Mouse (Mus musculus) inflammation-experienced regulatory T-cells, adult 6 months (primary cell): ENCODE measurements around the gene Rad1. TPM values are rescaled to one million over a fixed set of nuclear protein-coding genes. Genes with fewer than 3 reads are reported as not detected.
"Not testable (repeated sequence)": the region's sequence is repeated elsewhere in the genome, so short reads cannot be mapped to it uniquely, and the experiment has no call there.

Experiments
- ATAC-seq: one replicate; pipeline ENCODE4 v1.8.0; 2017
- polyA plus RNA-seq, 3 experiments: library from polyadenylated mRNA; unstranded; fragments of 100-300 nt; shearing (Covaris generic); gene quantifications; one replicate each; pipeline ENCODE4 v1.2.1; 2017

Rad1 gene
- polyA plus RNA-seq, 3 experiments from 2014 or later: 26.5 to 33.0 (median 26.6) TPM

- no peak for ATAC-seq
These were observed 29.3 kb downstream of the Rad1 start for GRCm38 (mm10) chr15:10515166-10515565.

DNA sequence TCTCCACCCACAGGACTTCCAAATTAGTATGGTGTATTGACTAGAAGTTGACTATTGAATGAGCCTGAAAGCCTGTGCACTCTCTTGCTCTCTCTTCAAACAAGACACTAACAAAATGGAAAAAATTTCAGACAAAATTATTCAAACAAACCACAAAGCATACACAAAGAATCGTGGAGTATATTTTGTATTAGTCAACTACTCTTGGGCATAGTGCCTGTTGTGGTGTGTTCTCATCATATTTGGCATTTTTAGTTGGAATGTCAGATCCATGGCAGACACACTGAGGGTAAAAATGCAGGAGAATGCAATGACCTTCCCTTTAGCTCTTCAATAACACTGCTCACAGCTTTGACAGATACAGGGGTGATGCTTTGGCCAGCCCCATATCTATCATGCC lies 40.1 kb downstream of the Rad1 start:
- no peak for ATAC-seq

GRCm38 (mm10) chr15:10531352-10531751 lies 45.5 kb downstream of the Rad1 start:
- no peak for ATAC-seq

DNA sequence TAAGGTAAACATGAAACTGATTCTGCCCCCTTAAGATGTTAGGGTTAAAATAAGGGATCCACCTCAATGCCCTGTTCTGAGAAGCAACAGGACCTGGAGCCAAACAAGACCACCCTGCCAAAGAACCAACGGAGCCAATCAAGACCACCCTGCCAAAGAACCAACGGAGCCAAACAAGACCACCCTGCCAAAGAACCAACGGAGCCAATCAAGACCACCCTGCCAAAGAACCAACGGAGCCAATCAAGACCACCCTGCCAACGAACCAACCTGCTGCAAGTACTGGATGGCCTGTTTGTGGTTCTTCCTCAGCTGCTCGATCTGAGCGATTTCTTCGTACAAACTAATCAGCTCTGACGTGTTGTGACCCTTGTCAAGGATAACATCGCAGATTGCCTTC lies 47.5 kb downstream of the Rad1 start:
- ATAC-seq: not testable (repeated sequence)

GRCm38 (mm10) chr15:10534591-10534990 lies 48.8 kb downstream of the Rad1 start:
- no peak for ATAC-seq

- no peak for ATAC-seq
These were observed 50.2 kb downstream of the Rad1 start for GRCm38 (mm10) chr15:10535969-10536368.

GRCm38 (mm10) chr15:10540271-10541088 lies 54.7 kb downstream of the Rad1 start:
- no peak for ATAC-seq

Other genes starting within 250 kb of the Rad1 start
- not detected for gene Gm21973, start 160.6 kb upstream of the Rad1 start, polyA plus RNA-seq
- gene Agxt2, start 127.5 kb upstream of the Rad1 start, polyA plus RNA-seq: not detected
- gene Dnajc21, start 15.5 kb upstream of the Rad1 start, polyA plus RNA-seq: 10 to 100 TPM; 13.1 to 15.4 (median 15.0) TPM
- 100 to 1,000 TPM; 128 to 160 (median 154) TPM for gene Brix1, start 71 bp upstream of the Rad1 start, polyA plus RNA-seq
- not detected for gene Ttc23l, start 72.7 kb downstream of the Rad1 start, polyA plus RNA-seq
- 1 to 10 TPM in 2 of 3 experiments, under 1 TPM in 1; 0.56 to 6.8 (median 1.9) TPM for gene Rai14, start 228.6 kb downstream of the Rad1 start, polyA plus RNA-seq